Mouse (Mus musculus): ENCODE measurements around the gene Snapc5.

Snapc5 gene

GRCm38 (mm10) chr9:64199897-64200296 lies 20.8 kb downstream of the Snapc5 start:
- no peak for DNase-seq

GRCm38 (mm10) chr9:64202331-64202730 lies 23.3 kb downstream of the Snapc5 start:
- DNase-seq: no peak

- no peak for DNase-seq
These were observed 23.8 kb downstream of the Snapc5 start for GRCm38 (mm10) chr9:64202866-64203265.

- DNase-seq: no peak
These were observed 28.5 kb downstream of the Snapc5 start for GRCm38 (mm10) chr9:64207509-64208084.

GRCm38 (mm10) chr9:64214452-64214851 lies 35.4 kb downstream of the Snapc5 start:
- no peak for DNase-seq

- DNase-seq: no peak
These were observed 37.0 kb downstream of the Snapc5 start for GRCm38 (mm10) chr9:64216090-64216489.

- DNase-seq: no peak
These were observed 37.6 kb downstream of the Snapc5 start for GRCm38 (mm10) chr9:64216641-64217040.

GRCm38 (mm10) chr9:64217887-64218286 lies 38.8 kb downstream of the Snapc5 start:
- no peak for DNase-seq

GRCm38 (mm10) chr9:64219305-64219704 lies 40.2 kb downstream of the Snapc5 start:
- DNase-seq: no peak

GRCm38 (mm10) chr9:64219772-64220420 lies 40.8 kb downstream of the Snapc5 start:
- DNase-seq: no peak

GRCm38 (mm10) chr9:64220603-64221002 lies 41.5 kb downstream of the Snapc5 start:
- no peak for DNase-seq

GRCm38 (mm10) chr9:64221480-64221879 lies 42.4 kb downstream of the Snapc5 start:
- no peak for DNase-seq

- no peak for DNase-seq
These were observed 43.0 kb downstream of the Snapc5 start for GRCm38 (mm10) chr9:64222098-64222497.

GRCm38 (mm10) chr9:64225805-64226204 lies 46.7 kb downstream of the Snapc5 start:
- no peak for DNase-seq

- DNase-seq: no peak
These were observed 48.7 kb downstream of the Snapc5 start for GRCm38 (mm10) chr9:64227736-64228135.

GRCm38 (mm10) chr9:64228972-64229371 lies 49.9 kb downstream of the Snapc5 start:
- no peak for DNase-seq

- peak in 1 of 2 experiments; percentile 23 for DNase-seq
These were observed 52.1 kb downstream of the Snapc5 start for GRCm38 (mm10) chr9:64231171-64231570.

- DNase-seq: no peak
These were observed 52.6 kb downstream of the Snapc5 start for GRCm38 (mm10) chr9:64231674-64232073.

- no peak for DNase-seq
These were observed 53.3 kb downstream of the Snapc5 start for GRCm38 (mm10) chr9:64232257-64232957.
